Mouse (Mus musculus): ENCODE measurements around the gene Exosc2. TPM values are rescaled to one million over a fixed set of nuclear protein-coding genes. Genes with fewer than 3 reads are reported as not detected.

Gene Exosc2
- polyA plus RNA-seq (2015; fragmentation: Nextera tagmentation; extraction: Ambion mirVana) = 77.0 and 83.8 TPM in 2 replicates

DNA sequence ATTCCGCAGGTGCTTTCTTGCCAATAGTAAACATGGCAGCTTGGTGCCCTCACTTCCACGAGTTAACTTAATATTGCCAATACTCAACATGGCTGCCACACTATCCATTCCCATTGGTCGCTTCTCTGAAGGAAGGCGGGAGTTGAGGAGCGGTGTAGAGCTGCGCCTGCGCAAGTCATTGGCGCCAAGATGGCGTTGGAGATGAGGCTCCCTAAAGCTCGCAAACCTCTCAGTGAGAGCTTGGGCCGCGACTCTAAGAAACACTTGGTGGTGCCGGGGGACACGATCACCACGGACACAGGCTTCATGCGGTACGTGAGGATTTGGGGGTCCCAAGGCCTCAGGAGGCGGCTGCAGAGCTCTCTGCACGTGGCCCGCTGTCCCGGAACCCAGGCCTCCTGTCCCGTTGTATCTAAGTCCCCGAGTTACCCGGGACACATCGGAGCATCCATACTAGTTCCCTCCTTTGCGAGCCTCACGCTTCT lies at the start of gene Exosc2:
Exosc2 (plus strand) TSS at position 165 of the 485 bp plus-strand sequence.
- Histone ChIP-seq H3K4me3 (peak within 1 kb of the TSS; percentile 76), H3K27me3 (no peaks in the 10 kb centered on the region), H3K9me3 (no peaks in the 10 kb centered on the region), H3K4me1 (peaks cover 14% of the 10 kb centered on the region), H3K9ac (peak within 1 kb of the TSS; percentile 90), H3K36me3 (peaks cover 33% of the 10 kb centered on the region), H3K27ac (peak within 1 kb of the TSS; percentile 87), H3K4me2 (peak within 1 kb of the TSS; percentile 87)
- peak; percentile 93 for ATAC-seq (ENCODE audit: insufficient number of reproducible peaks, insufficient read depth, low FRiP score, low TSS enrichment, low read depth)
- WGBS = under 1% methylated on average over 27 of the region's 27 CpGs

DNA sequence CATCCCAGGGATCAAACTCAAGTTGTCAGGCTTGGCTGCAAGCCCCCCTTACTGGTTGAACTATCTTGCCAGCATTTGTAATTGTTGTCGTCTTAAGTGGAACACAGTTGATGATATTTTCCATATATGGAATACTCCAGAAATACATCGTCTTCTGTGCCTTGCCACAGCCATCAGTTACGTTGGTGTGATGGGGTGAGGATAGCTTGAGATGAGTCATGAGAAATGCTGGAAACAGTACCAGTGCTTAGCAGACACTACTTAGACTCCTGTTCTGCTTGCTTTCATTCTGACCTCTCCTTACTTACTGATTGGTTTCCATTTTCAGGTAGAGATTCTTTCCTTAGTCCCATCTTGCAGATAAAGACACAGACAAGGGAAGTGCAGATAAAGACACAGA lies 37.0 kb upstream of the Exosc2 start:
- WGBS = 65% methylated on average over 3 of the region's 3 CpGs

DNA sequence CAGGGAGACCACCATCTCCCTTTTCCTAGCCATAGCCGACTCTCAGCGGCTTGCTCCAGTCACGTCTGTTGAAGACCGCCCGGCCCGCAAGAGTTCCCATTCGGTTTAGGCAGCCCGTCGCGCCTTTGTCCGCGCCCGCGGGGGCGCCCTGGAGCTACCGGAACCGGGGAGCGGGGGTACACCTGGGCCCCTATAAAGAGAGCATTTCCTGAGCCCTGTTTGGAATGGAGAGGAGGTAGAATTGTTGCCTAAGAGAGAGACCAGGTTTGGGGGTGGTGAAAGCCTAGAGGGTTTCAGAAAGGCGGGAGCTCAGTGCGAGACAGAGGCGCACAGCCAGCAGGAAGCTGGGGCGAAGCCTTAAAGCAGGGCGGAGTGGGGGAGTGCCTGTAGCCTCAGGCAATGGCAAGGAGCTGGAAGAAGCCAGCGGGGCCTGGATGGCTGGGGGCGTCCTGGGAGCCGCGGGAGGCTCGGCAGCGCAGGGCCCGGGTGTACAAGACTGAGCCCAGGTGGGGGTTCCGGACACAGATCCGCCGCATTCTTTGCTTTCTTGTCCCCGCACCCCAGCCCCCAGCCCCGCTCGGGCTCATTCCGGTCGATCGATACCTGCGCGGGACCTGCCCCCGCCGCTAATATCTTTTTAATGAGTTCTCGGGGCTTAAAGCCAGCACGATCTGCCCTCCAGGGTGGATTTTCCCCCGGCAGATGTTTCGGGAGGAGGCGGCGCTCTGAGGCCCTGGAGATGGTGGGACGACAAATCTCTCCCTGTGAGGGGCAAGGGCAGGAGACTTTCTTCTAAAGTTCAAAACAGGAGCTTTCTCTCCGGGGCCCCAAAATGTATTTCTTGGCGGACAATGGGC lies 35.0 kb upstream of the Exosc2 start:
- Histone ChIP-seq H3K36me3 (no peaks in the 10 kb centered on the region), H3K4me1 (peaks cover 41% of the 10 kb centered on the region), H3K9ac (peak overlapping the region; percentile 40), H3K4me3 (peak overlapping the region; percentile 33), H3K9me3 (no peaks in the 10 kb centered on the region), H3K27ac (no peak overlapping the region), H3K27me3 (peaks cover 100% of the 10 kb centered on the region), H3K4me2 (peak overlapping the region; percentile 53)
- ATAC-seq (ENCODE audit: insufficient number of reproducible peaks, insufficient read depth, low FRiP score, low TSS enrichment, low read depth) = no peak
- 1% methylated on average over 52 of the region's 52 CpGs for WGBS

More for the DNA sequence above, 37.0 kb upstream of the Exosc2 start:
- Histone ChIP-seq H3K27me3 (peaks cover 84% of the 10 kb centered on the region), H3K27ac (no peak overlapping the region), H3K4me2 (no peak overlapping the region), H3K9me3 (no peaks in the 10 kb centered on the region), H3K9ac (no peak overlapping the region), H3K4me1 (peaks cover 29% of the 10 kb centered on the region), H3K36me3 (no peaks in the 10 kb centered on the region), H3K4me3 (no peak overlapping the region)
- ATAC-seq (ENCODE audit: insufficient number of reproducible peaks, insufficient read depth, low FRiP score, low TSS enrichment, low read depth) = no peak

DNA sequence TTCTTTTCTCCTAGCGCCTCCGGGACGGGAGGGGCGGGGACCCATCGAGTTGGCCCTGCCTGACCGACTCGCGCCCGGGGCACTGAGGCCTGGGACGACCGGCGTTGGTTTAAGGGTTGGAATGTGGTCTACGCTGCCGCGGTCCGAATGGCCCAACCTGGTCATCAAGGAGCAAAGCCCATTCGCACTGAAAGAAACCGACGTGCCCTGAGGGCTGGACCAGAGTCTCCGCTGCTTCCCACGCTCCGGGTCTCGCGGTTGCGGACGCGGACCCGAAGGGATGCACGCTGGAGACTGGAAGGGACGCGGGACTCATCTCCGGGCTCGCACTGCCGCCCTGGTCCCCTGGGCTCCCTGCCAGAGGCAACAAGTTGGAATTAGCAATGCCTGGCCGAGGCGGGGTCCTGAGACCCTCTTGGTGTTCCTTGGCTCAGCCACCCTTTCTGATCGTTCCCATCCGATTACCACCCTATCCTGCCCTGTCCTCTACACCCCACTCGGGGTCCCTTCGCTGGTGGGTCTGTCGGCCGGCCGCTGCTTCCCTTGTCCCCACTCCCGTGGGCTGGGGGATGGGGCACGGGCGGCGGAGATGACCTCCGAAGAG lies 34.3 kb upstream of the Exosc2 start:
- Histone ChIP-seq H3K4me1 (peaks cover 49% of the 10 kb centered on the region), H3K9ac (peak overlapping the region; percentile 44)

DNA sequence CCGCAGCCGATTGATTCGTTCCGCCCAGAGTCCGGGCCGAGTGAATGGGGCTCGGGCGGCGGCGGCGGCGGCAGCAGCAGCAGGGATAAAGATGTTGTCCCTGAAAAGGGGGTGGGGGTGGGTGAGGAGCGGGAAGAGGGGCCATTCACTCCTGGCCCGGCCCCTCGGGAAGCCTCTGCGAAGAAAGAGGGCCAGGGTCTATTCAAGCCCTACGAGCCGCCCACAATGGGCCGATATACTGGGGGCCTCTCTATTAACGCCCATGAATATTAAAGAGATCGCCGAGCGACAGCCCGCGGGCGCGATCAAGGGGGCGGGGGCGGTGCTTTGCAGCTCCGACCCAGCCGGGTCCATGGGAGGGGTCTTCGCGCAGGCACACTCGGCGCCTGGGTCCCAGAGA lies 33.8 kb upstream of the Exosc2 start:
- Histone ChIP-seq H3K9ac (peak overlapping the region; percentile 44; the same call in 1 of the 2 replicates), H3K4me2 (peak overlapping the region; percentile 53), H3K27me3 (peaks cover 100% of the 10 kb centered on the region), H3K27ac (no peak overlapping the region), H3K36me3 (no peaks in the 10 kb centered on the region), H3K4me3 (peak overlapping the region; percentile 33), H3K4me1 (peaks cover 52% of the 10 kb centered on the region), H3K9me3 (no peaks in the 10 kb centered on the region)
- WGBS = 1% methylated on average over 35 of the region's 35 CpGs
- no peak for ATAC-seq (ENCODE audit: insufficient number of reproducible peaks, insufficient read depth, low FRiP score, low TSS enrichment, low read depth)

More for the DNA sequence above, 34.3 kb upstream of the Exosc2 start:
- Histone ChIP-seq H3K4me2 (peak overlapping the region; percentile 53), H3K9me3 (no peaks in the 10 kb centered on the region), H3K27ac (no peak overlapping the region), H3K27me3 (peaks cover 100% of the 10 kb centered on the region), H3K36me3 (no peaks in the 10 kb centered on the region), H3K4me3 (peak overlapping the region; percentile 33)
- WGBS = under 1% methylated on average over 48 of the region's 48 CpGs
- ATAC-seq (ENCODE audit: insufficient number of reproducible peaks, insufficient read depth, low FRiP score, low TSS enrichment, low read depth) = no peak

DNA sequence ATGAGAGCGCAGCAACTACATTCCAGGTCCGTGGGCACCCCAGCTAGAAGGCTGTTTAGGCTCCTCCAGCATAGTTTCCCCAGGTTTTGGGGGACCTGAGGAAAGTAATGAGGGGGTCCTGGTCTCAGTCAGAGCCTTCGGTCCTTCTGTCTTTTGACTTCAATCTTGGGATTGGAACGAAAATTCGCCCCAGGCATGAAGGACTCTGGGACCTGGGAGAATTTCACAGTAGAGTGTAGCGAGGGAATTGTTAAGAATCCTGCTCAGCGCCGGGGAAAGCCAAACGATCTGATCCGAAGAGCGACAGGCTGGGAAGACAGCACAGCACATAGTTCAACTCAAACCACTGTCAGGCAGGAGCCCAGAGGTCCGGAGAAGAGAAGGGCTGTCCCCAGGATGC lies 33.2 kb upstream of the Exosc2 start:
- Histone ChIP-seq H3K9me3 (no peaks in the 10 kb centered on the region), H3K36me3 (no peaks in the 10 kb centered on the region), H3K9ac (no peak overlapping the region), H3K27ac (no peak overlapping the region), H3K4me2 (peak overlapping the region; percentile 53), H3K4me3 (peak overlapping the region; percentile 33), H3K27me3 (peaks cover 100% of the 10 kb centered on the region), H3K4me1 (peaks cover 52% of the 10 kb centered on the region)
- WGBS = 0% methylated on average over 12 of the region's 12 CpGs
- no peak for ATAC-seq (ENCODE audit: insufficient number of reproducible peaks, insufficient read depth, low FRiP score, low TSS enrichment, low read depth)

DNA sequence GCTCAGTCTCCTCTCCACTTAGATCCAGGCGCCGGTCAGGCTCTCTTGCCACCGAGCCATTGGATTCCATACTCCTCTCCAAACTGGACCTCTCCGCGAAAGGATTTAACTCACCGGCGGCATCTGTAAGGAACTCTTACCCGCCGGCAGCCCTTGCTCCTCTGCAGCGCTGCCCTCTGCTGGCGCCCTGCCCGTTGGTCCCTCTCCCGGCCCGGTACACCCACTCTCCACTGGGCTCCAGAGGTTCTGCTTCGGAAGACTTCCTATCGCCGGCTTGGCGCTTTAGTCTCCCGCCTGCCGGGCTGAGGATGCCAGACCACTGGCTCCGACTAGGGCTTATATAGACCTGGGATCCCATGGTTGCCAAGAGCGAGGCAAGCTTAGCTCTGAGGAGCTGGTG lies 32.7 kb upstream of the Exosc2 start:
- Histone ChIP-seq H3K4me2 (peak overlapping the region; percentile 53), H3K36me3 (no peaks in the 10 kb centered on the region), H3K27me3 (peaks cover 100% of the 10 kb centered on the region), H3K27ac (no peak overlapping the region), H3K9ac (no peak overlapping the region), H3K9me3 (no peaks in the 10 kb centered on the region), H3K4me3 (peak overlapping the region; percentile 33), H3K4me1 (peaks cover 52% of the 10 kb centered on the region)
- no peak for ATAC-seq (ENCODE audit: insufficient number of reproducible peaks, insufficient read depth, low FRiP score, low TSS enrichment, low read depth)
- under 1% methylated on average over 22 of the region's 22 CpGs for WGBS

DNA sequence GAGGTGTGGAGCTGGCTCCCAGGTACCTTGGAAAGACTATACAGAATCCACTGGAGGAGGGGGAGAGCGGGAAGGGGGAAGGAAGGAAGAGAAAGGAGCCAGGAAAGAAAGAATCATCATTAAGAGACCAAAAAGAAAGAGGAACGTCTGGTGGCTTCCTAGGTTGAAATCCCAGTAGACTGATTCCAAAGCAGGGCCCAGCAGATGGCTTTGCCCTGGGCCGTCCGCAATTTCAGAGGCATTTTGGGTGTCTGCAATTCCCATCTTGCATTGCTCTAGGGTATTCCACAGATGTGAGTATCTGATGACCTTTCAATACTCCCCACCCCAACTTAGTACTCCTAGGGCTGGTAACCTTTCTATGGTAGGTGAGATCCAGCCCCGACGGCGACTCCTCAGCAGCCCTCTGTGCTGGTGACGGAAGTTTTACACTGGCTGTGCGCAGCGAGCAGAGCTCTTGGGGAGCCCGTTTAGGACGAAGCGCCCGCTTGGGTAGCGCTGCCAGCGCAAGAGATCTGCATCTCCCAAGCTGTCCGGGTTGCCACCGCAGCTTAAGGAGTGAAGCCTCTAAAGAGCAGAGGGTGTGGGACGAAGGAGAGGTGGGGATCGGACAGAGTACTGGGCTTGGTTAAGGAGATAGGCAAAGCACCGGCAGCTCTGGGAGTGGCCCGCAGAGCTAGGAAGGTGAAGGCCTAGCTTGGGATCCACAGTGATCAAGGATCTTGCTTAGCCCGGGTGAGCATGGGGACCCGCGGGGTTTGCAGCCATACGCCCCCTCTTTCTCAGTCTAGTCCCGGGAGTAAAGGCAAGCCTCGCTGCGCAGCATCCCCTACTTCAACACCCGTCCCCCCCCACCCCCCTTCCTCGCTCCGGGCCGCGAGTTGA lies 31.7 kb upstream of the Exosc2 start:
- no peaks in the 10 kb centered on the region for H3K36me3 ChIP-seq
- no peak overlapping the region for H3K9ac ChIP-seq
- peak overlapping the region; percentile 13 for H3K4me3 ChIP-seq
- H3K4me1 ChIP-seq = peaks cover 52% of the 10 kb centered on the region
- no peak overlapping the region for H3K27ac ChIP-seq
- H3K27me3 ChIP-seq = peaks cover 100% of the 10 kb centered on the region
- 1% methylated on average over 34 of the region's 34 CpGs for WGBS
- no peak for ATAC-seq (ENCODE audit: insufficient number of reproducible peaks, insufficient read depth, low FRiP score, low TSS enrichment, low read depth)
- H3K4me2 ChIP-seq = peak overlapping the region; percentile 9; the same call in 1 of the 2 replicates
- no peaks in the 10 kb centered on the region for H3K9me3 ChIP-seq

DNA sequence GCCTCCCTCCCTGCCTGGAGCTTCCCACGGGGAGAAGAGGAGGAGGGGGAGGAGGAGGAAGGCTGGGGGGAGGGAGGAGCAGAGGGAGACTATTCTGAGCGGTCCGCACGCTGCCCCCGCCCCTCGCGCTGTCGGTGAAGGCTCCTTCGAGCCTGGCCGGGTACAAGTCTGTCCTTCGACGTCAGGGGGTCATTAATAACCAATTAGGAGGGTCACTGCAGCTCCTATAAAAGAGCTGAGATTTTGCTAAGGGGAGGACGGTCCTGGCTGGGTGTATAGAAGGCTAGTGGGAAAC lies 31.1 kb upstream of the Exosc2 start:
- no peak overlapping the region for H3K27ac ChIP-seq
- peaks cover 52% of the 10 kb centered on the region for H3K4me1 ChIP-seq
- 0% methylated on average over 12 of the region's 13 CpGs for WGBS
- H3K9me3 ChIP-seq = no peaks in the 10 kb centered on the region
- peak overlapping the region; percentile 9; the same call in 1 of the 2 replicates for H3K4me2 ChIP-seq
- H3K4me3 ChIP-seq = peak overlapping the region; percentile 13
- ATAC-seq (ENCODE audit: insufficient number of reproducible peaks, insufficient read depth, low FRiP score, low TSS enrichment, low read depth) = no peak
- no peaks in the 10 kb centered on the region for H3K36me3 ChIP-seq
- peaks cover 100% of the 10 kb centered on the region for H3K27me3 ChIP-seq
- H3K9ac ChIP-seq = no peak overlapping the region

DNA sequence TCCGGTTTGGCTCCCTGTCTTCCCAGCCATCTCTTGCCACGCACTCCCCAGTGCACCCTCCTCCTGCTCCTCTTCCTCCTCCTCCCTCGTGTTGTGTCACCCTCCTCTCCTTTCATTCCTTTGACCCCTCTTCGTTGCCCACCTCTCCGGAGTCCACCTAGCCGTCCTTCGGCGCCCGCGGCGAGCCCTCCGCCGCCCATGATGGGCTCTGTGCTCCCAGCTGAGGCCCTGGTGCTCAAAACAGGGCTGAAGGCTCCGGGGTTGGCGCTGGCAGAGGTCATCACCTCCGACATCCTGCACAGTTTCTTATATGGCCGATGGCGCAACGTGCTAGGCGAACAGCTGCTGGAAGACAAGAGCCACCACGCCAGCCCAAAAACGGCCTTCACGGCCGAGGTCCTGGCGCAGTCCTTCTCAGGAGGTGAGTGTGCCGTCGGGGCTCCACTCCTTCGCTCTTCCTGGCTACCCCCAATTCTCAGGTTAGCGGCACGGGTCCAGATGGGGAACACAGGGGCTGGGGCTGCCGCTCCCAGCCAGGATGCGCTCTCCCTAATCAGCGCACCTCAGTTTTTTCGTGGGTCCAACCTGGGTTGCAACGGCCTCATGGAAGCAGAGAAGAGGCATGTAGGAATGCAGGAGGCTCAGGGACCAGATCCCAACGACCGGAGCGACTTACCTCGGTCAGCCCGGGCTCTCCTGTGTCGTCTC lies 30.5 kb upstream of the Exosc2 start, which contains the start of gene Prdm12:
Prdm12 (plus strand) TSS at position 137 of the 708 bp plus-strand sequence.
- Histone ChIP-seq H3K9me3 (no peaks in the 10 kb centered on the region), H3K4me3 (peak within 1 kb of the TSS; percentile 20), H3K9ac (no peak within 1 kb of the TSS), H3K27me3 (peaks cover 100% of the 10 kb centered on the region), H3K36me3 (no peaks in the 10 kb centered on the region), H3K4me2 (peak within 1 kb of the TSS; percentile 42), H3K4me1 (peaks cover 52% of the 10 kb centered on the region), H3K27ac (no peak within 1 kb of the TSS)
- ATAC-seq (ENCODE audit: insufficient number of reproducible peaks, insufficient read depth, low FRiP score, low TSS enrichment, low read depth) = no peak
- WGBS = under 1% methylated on average over 41 of the region's 41 CpGs
